Mouse (Mus musculus) ovary, postnatal 14 days (tissue): ENCODE measurements around the gene Gm13283.
A peak's percentile ranks its signal among the peaks of the same experiment; 100 is the strongest.
"Not testable (repeated sequence)": the region's sequence is repeated elsewhere in the genome, so short reads cannot be mapped to it uniquely, and the experiment has no call there.

Experiments used
- DNase-seq: peaks from one replicate; pipeline ENCODE4 v3.0.0; 2022; ENCODE audit warnings: low spot score

Gm13283 gene

GRCm38 (mm10) chr4:88763384-88764018 lies 3.6 kb downstream of the Gm13283 start:
- not testable (repeated sequence) for DNase-seq

GRCm38 (mm10) chr4:88773534-88773933 lies 13.6 kb downstream of the Gm13283 start, which contains the start of gene Gm13290:
Gm13290 (plus strand) TSS chr4:88773834.
- not testable (repeated sequence) for DNase-seq

- DNase-seq: not testable (repeated sequence)
Measured at GRCm38 (mm10) chr4:88776622-88777021, 16.7 kb downstream of the Gm13283 start, which contains the start of gene Gm13289. Gm13289 (plus strand) TSS chr4:88776922.

GRCm38 (mm10) chr4:88779550-88779949 lies 19.6 kb downstream of the Gm13283 start, which contains the start of gene Gm13272:
Gm13272 (plus strand) TSS chr4:88779850.
- not testable (repeated sequence) for DNase-seq

GRCm38 (mm10) chr4:88780320-88780719 lies 20.4 kb downstream of the Gm13283 start:
- DNase-seq: not testable (repeated sequence)

- DNase-seq: not testable (repeated sequence)
Measured at GRCm38 (mm10) chr4:88781831-88782230, 21.9 kb downstream of the Gm13283 start, which contains the start of gene Ifnz. Ifnz (plus strand) TSS chr4:88782131.

- DNase-seq: not testable (repeated sequence)
Measured at GRCm38 (mm10) chr4:88782335-88782734, 22.4 kb downstream of the Gm13283 start.

GRCm38 (mm10) chr4:88785409-88785808 lies 25.5 kb downstream of the Gm13283 start, which contains the start of gene Gm13276:
Gm13276 (plus strand) TSS chr4:88785709.
- not testable (repeated sequence) for DNase-seq

- DNase-seq: peak; percentile 42
Measured at GRCm38 (mm10) chr4:88788402-88788801, 28.5 kb downstream of the Gm13283 start, which contains the start of gene Gm13277. Gm13277 (plus strand) TSS chr4:88788632.

GRCm38 (mm10) chr4:88791250-88791649 lies 31.3 kb downstream of the Gm13283 start, which contains the start of gene Gm13278:
Gm13278 (plus strand) TSS chr4:88791550.
- not testable (repeated sequence) for DNase-seq

- DNase-seq: peak; percentile 73
Measured at GRCm38 (mm10) chr4:88793936-88794675, 34.2 kb downstream of the Gm13283 start, which contains the start of gene Gm13275. Gm13275 (plus strand) TSS chr4:88794487.

- DNase-seq: not testable (repeated sequence)
Measured at GRCm38 (mm10) chr4:88797097-88797496, 37.2 kb downstream of the Gm13283 start, which contains the start of gene Gm13279. Gm13279 (plus strand) TSS chr4:88797397.

GRCm38 (mm10) chr4:88799365-88799764 lies 39.4 kb downstream of the Gm13283 start, which contains the start of gene Gm13285:
Gm13285 (plus strand) TSS chr4:88799665.
- DNase-seq: not testable (repeated sequence)

- DNase-seq: not testable (repeated sequence)
Measured at GRCm38 (mm10) chr4:88802954-88803353, 43.0 kb downstream of the Gm13283 start, which contains the start of gene Gm13287. Gm13287 (plus strand) TSS chr4:88803254.

GRCm38 (mm10) chr4:88805231-88805630 lies 45.3 kb downstream of the Gm13283 start, which contains the start of gene Gm13288:
Gm13288 (plus strand) TSS chr4:88805531.
- not testable (repeated sequence) for DNase-seq

GRCm38 (mm10) chr4:88805761-88806160 lies 45.8 kb downstream of the Gm13283 start:
- peak; percentile 6 for DNase-seq
